Mouse (Mus musculus) limb, embryonic 11.5 days (tissue): ENCODE data around the gene Zfp40. TPM values are rescaled to one million over a fixed set of nuclear protein-coding genes. Genes with fewer than 3 reads are reported as not detected.
A peak's percentile ranks its signal among the peaks of the same experiment; 100 is the strongest.
"Not testable (repeated sequence)": the region's sequence is repeated elsewhere in the genome, so short reads cannot be mapped to it uniquely, and the experiment has no call there.

ENCODE experiments used
- ATAC-seq: fragments of 200-750 bp; cut with Nextera tagmentation; 2 replicates; pipeline ENCODE4 v1.8.0; 2017; ENCODE audit warnings: low read depth; ENCODE audit not compliant: insufficient number of reproducible peaks, low FRiP score, low TSS enrichment
- DNase-seq: peaks from one replicate; pipeline ENCODE4 v3.0.0-alpha.2; 2015; ENCODE audit warnings: low spot score
- H3K27ac ChIP-seq: fragments of 300-500 bp; sonication (generic); replicated peaks from 2 replicates; pipeline ENCODE4 v1.5.1; 2014; ENCODE audit warnings: low read depth, mild to moderate bottlenecking, low read length
- H3K27me3 ChIP-seq: fragments of 300-500 bp; sonication (generic); 2 replicates; pipeline ENCODE4 v1.6.1; 2014; ENCODE audit warnings: mild to moderate bottlenecking, low read length, mixed read lengths; ENCODE audit not compliant: control insufficient read depth, insufficient read depth
- H3K36me3 ChIP-seq: fragments of 300-500 bp; sonication (generic); 2 replicates; pipeline ENCODE4 v1.6.1; 2014; ENCODE audit warnings: mild to moderate bottlenecking, low read length, moderate library complexity, mixed read lengths; ENCODE audit not compliant: control insufficient read depth, insufficient read depth
- H3K4me1 ChIP-seq: fragments of 300-500 bp; sonication (generic); 2 replicates; pipeline ENCODE4 v1.6.1; 2014; ENCODE audit warnings: low read length, mixed read lengths; ENCODE audit not compliant: control insufficient read depth, insufficient read depth
- H3K4me2 ChIP-seq: fragments of 300-500 bp; sonication (generic); 2 replicates; pipeline ENCODE4 v1.6.1; 2014; ENCODE audit warnings: low read depth, mild to moderate bottlenecking, moderate library complexity; ENCODE audit not compliant: severe bottlenecking
- H3K4me3 ChIP-seq: fragments of 300-500 bp; sonication (generic); 2 replicates; pipeline ENCODE4 v1.5.1; 2014; ENCODE audit warnings: low read depth, low read length
- H3K9ac ChIP-seq: fragments of 300-500 bp; sonication (generic); 2 replicates; pipeline ENCODE4 v1.6.1; 2014; ENCODE audit warnings: mild to moderate bottlenecking, low read length
- H3K9me3 ChIP-seq: fragments of 300-500 bp; sonication (generic); 2 replicates; pipeline ENCODE4 v1.6.1; 2016; ENCODE audit warnings: low read length; ENCODE audit not compliant: control insufficient read depth
- WGBS: fragments of 180-500 bp; shearing (Covaris S2); extraction: QIAGEN DNeasy Blood & Tissue Kit; methylation state at CpG from one replicate; pipeline ENCODE4 v1.1.7; 2014; 5-methylcytosine and 5-hydroxymethylcytosine counted together
- polyA plus RNA-seq: library from polyadenylated mRNA; unstranded; fragments of >200 nt; fragmentation: Nextera tagmentation; extraction: Ambion mirVana; gene quantifications from 2 replicates; pipeline ENCODE4 v1.2.1, GENCODE M21; 2014

The Zfp40 gene
- polyA plus RNA-seq, result 12.6 and 13.1 TPM in 2 replicates

GRCm38 (mm10) chr17:23192453-23193379 lies at the start of gene Zfp40:
TSS of gene Zfp40 (minus strand) at chr17:23193252.
- peak; percentile 88 for DNase-seq
- 6% methylated on average over 27 of the region's 27 CpGs for WGBS
- no peaks in the 10 kb centered on the region for H3K36me3 ChIP-seq

DNA sequence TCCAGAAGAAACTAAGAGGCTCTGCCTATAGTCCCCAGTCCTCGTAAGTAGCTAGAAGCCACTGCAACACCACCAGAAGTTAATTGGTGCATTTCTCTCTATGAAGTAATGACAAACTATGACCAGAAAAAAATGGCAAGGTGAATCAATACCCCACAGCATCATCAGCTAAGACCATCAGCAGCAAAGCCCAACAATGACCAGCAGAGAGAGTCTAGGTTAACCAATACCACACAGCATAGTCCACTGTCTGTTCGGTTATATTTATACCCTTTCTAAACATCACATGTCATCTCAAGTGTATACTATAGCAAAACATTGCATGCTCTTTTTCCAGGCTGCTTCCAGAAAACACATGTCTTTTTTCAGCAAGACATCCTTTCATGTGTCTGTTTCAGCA lies 25.3 kb upstream of the Zfp40 start:
- Histone ChIP-seq H3K9ac (no peak overlapping the region), H3K4me2 (no peak overlapping the region), H3K27me3 (no peaks in the 10 kb centered on the region), H3K9me3 (no peaks in the 10 kb centered on the region; the same call in 1 of the 2 replicates), H3K4me1 (no peaks in the 10 kb centered on the region), H3K27ac (no peak overlapping the region), H3K36me3 (no peaks in the 10 kb centered on the region), H3K4me3 (no peak overlapping the region)
- DNase-seq (no peak), ATAC-seq (no peak)
- WGBS, result 88% methylated on average over 2 of the region's 2 CpGs

More at GRCm38 (mm10) chr17:23192453-23193379, at the start of gene Zfp40:
- Histone ChIP-seq H3K9ac (peak within 1 kb of the TSS; percentile 73), H3K9me3 (no peaks in the 10 kb centered on the region), H3K27ac (no peak within 1 kb of the TSS), H3K27me3 (no peaks in the 10 kb centered on the region), H3K4me3 (peak within 1 kb of the TSS; percentile 61), H3K4me1 (no peaks in the 10 kb centered on the region), H3K4me2 (peak within 1 kb of the TSS; percentile 65)
- peak; percentile 100 for ATAC-seq

DNA sequence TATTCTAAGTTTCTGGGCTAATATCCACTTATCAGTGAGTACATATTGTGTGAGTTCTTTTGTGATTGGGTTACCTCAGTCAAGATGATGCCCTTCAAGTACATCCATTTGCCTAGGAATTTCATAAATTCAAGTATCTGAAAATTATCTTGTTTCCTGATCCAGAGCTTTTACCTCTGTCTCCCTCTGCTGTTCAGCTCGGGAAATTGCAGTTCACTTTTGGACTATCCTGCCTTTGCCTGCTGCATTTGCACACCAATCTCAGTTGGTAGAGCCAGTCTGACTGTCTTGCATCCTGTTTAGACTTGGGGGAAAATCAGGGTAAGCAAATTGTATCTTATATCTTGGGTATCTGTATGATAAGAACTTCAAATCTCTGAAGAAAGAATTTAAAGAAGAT lies 6.8 kb upstream of the Zfp40 start:
- 2% methylated on average over 1 of the region's 1 CpGs for WGBS
- not testable (repeated sequence) for H3K9me3 ChIP-seq, H3K4me1 ChIP-seq, H3K27me3 ChIP-seq, H3K27ac ChIP-seq, H3K9ac ChIP-seq, H3K4me2 ChIP-seq, H3K4me3 ChIP-seq, H3K36me3 ChIP-seq, ATAC-seq
- peak; percentile 31 for DNase-seq

DNA sequence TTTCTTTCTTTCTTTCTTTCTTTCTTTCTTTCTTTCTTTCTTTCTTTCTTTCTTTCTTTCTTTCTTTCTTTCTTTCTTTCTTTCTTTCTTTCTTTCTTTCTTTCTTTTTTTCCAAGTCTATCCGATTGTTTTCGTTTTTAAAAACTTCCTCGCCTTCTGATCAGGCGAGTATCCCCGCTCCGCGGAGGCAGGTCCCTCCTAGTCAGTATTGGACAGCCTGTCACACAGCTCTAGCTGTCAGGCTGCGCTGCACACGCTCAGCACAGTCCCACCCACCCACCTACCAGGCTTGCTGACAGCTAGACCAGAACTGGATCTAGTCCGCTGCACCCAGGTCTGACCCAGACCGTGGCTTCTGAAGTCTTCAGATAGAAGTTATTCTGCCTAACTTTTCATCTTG lies 389 bp upstream of the Zfp40 start:
- peak overlapping the region; percentile 52 for H3K9ac ChIP-seq
- H3K4me3 ChIP-seq, result peak overlapping the region; percentile 28
- under 1% methylated on average over 11 of the region's 11 CpGs for WGBS
- H3K27me3 ChIP-seq, result no peaks in the 10 kb centered on the region
- no peaks in the 10 kb centered on the region for H3K9me3 ChIP-seq
- DNase-seq (peak; percentile 63), ATAC-seq (peak; percentile 84)
- H3K4me2 ChIP-seq, result peak overlapping the region; percentile 65
- H3K4me1 ChIP-seq, result no peaks in the 10 kb centered on the region
- H3K36me3 ChIP-seq, result no peaks in the 10 kb centered on the region
- no peak overlapping the region for H3K27ac ChIP-seq

DNA sequence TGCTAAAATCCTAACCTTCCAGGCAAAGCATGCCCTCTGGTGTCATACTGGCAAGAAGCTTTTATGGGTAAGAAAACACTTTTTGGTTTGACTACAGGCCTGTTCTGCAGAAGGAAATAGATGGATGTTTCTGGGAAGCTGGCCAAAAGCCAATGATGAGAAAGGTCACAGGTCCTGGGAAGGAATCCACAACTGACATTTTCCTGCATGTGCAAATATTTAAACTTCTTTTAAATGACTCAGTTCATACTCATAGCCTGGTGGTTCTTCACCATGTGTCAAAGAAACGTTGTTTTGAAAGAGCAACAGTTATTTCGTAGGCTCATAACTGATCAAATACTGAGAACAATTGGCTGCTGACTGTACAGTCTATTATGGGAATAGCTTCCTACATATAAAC lies 5.4 kb downstream of the Zfp40 start:
- 94% methylated on average over 2 of the region's 2 CpGs for WGBS
- Histone ChIP-seq H3K27me3 (no peaks in the 10 kb centered on the region), H3K27ac (no peak overlapping the region), H3K4me2 (no peak overlapping the region), H3K9me3 (no peaks in the 10 kb centered on the region), H3K9ac (no peak overlapping the region), H3K36me3 (no peaks in the 10 kb centered on the region), H3K4me3 (no peak overlapping the region), H3K4me1 (no peaks in the 10 kb centered on the region)
- ATAC-seq, result no peak
- DNase-seq, result no peak

Other genes starting within 250 kb of the Zfp40 start
- not detected in 2 replicates for gene Vmn2r-ps130, start 132.1 kb downstream of the Zfp40 start, polyA plus RNA-seq
- gene Vmn2r114, start 119.3 kb upstream of the Zfp40 start, polyA plus RNA-seq, result not detected in 2 replicates
- not detected in 2 replicates for gene Vmn2r115, start 150.5 kb upstream of the Zfp40 start, polyA plus RNA-seq
- gene Vmn2r116, start 191.4 kb upstream of the Zfp40 start, polyA plus RNA-seq, result not detected in 2 replicates